Mouse (Mus musculus) midbrain, embryonic 13.5 days (tissue): ENCODE measurements around the gene Rnd3. TPM values are rescaled to one million over a fixed set of nuclear protein-coding genes. Genes with fewer than 3 reads are reported as not detected.
A peak's percentile ranks its signal among the peaks of the same experiment; 100 is the strongest.

ENCODE experiments used
- ATAC-seq: fragments of 200-750 bp; cut with Nextera tagmentation; 2 replicates; pipeline ENCODE4 v1.8.0; 2017; ENCODE audit warnings: mild to moderate bottlenecking, moderate TSS enrichment, moderate library complexity
- H3K27ac ChIP-seq: fragments of 300-500 bp; sonication (generic); 2 replicates; pipeline ENCODE4 v1.5.1; 2015; ENCODE audit warnings: inconsistent platforms, mild to moderate bottlenecking, moderate library complexity
- H3K27me3 ChIP-seq: fragments of 300-500 bp; sonication (generic); 2 replicates; pipeline ENCODE4 v1.6.1; 2015; ENCODE audit warnings: mild to moderate bottlenecking, inconsistent platforms
- H3K36me3 ChIP-seq: fragments of 300-500 bp; sonication (generic); 2 replicates; pipeline ENCODE4 v1.6.1; 2015; ENCODE audit warnings: mild to moderate bottlenecking, inconsistent platforms
- H3K4me1 ChIP-seq: fragments of 300-500 bp; sonication (generic); replicated peaks from 2 replicates; pipeline ENCODE4 v1.6.1; 2015; ENCODE audit warnings: inconsistent platforms
- H3K4me2 ChIP-seq: fragments of 300-500 bp; sonication (generic); replicated peaks from 2 replicates; pipeline ENCODE4 v1.6.1; 2015; ENCODE audit warnings: moderate library complexity, mild to moderate bottlenecking, inconsistent platforms
- H3K4me3 ChIP-seq: fragments of 300-500 bp; sonication (generic); replicated peaks from 2 replicates; pipeline ENCODE4 v1.5.1; 2015; ENCODE audit warnings: mild to moderate bottlenecking, inconsistent platforms
- H3K9ac ChIP-seq: fragments of 300-500 bp; sonication (generic); replicated peaks from 2 replicates; pipeline ENCODE4 v1.6.1; 2015; ENCODE audit warnings: mild to moderate bottlenecking, inconsistent platforms
- H3K9me3 ChIP-seq: fragments of 300-500 bp; sonication (generic); 2 replicates; pipeline ENCODE4 v1.6.1; 2016; ENCODE audit warnings: mild to moderate bottlenecking, inconsistent platforms
- WGBS: fragments of 180-500 bp; shearing (Covaris S2); methylation state at CpG from one replicate; pipeline ENCODE4 v1.1.7; 2015; 5-methylcytosine and 5-hydroxymethylcytosine counted together
- polyA plus RNA-seq: library from polyadenylated mRNA; unstranded; fragments of >200 nt; fragmentation: Nextera tagmentation; extraction: Ambion mirVana; gene quantifications from 2 replicates; pipeline ENCODE4 v1.2.1, GENCODE M21; 2015

The Rnd3 gene
- polyA plus RNA-seq, result 325 and 347 TPM in 2 replicates

DNA sequence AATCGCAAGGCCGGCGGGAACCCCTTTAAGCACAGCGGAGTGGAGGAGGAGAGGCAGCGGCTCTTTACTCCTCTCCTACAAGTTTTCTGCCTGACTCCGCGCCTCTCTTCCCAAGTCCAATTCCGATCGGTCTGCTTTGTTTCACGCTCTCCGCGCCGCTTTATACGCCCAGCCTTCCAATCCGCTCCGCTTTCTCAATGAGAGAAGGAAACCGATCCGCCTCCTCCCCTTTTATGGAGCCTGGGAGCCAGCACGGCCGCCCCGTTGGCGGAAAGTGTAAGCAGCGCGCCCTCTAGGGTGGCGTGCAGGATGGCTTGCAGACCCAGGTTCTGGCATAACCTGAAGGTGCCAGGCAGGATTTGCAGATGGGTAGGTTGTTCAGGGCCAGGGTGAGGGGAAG lies at the start of gene Rnd3:
Rnd3 (minus strand) TSS at position 137 of the 400 bp plus-strand sequence.
- H3K4me3 ChIP-seq, result peak within 1 kb of the TSS; percentile 86
- H3K9me3 ChIP-seq, result no peaks in the 10 kb centered on the region
- peak within 1 kb of the TSS; percentile 95 for H3K27ac ChIP-seq
- under 1% methylated on average over 25 of the region's 25 CpGs for WGBS
- ATAC-seq, result peak; percentile 83
- no peaks in the 10 kb centered on the region for H3K27me3 ChIP-seq
- H3K36me3 ChIP-seq, result no peaks in the 10 kb centered on the region
- H3K4me1 ChIP-seq, result peaks cover 13% of the 10 kb centered on the region
- peak within 1 kb of the TSS; percentile 98 for H3K9ac ChIP-seq
- peak within 1 kb of the TSS; percentile 57 for H3K4me2 ChIP-seq

DNA sequence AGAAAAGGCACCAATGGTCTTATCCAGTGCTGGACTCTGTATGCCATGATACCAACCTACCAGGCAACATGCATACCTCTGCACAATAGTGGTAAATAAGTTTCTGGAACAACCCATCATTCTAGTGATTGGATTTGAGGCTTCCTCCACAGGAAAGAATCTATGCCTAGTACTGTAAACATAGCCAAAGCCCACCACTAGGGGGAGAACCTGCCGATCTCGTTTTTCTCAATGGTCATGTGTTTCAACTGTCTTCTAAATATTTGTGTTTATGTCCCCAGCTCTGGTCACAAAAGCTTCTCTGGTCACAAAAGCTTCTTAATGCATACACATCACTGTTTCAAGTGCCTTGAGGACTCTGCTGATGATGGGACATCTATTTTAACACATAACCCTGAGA lies 43.4 kb upstream of the Rnd3 start:
- no peaks in the 10 kb centered on the region for H3K36me3 ChIP-seq
- H3K9ac ChIP-seq, result no peak overlapping the region
- no peaks in the 10 kb centered on the region for H3K27me3 ChIP-seq
- H3K4me1 ChIP-seq, result no peaks in the 10 kb centered on the region
- no peaks in the 10 kb centered on the region for H3K9me3 ChIP-seq
- ATAC-seq, result no peak
- no peak overlapping the region for H3K4me2 ChIP-seq
- no peak overlapping the region for H3K4me3 ChIP-seq
- no peak overlapping the region for H3K27ac ChIP-seq
- WGBS, result 72% methylated on average over 2 of the region's 2 CpGs

DNA sequence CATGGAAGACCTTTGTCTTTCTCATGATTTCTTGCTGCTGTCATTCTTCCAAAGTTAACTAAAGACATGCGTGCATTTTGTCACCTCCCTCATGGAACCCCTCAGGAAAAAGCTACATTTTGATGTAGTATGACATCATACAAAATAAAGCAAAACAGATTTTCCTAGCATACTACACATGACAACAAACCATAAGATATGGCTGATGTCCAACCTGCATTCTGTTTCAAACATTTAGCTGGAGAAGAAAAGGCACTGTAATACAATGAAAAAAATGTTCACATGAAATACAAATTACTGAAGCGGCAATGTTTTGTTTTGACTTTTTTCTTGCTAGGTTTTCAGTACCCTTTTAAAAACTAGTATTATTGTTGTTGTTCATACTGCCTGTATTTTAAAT lies 36.9 kb upstream of the Rnd3 start:
- Histone ChIP-seq H3K4me3 (no peak overlapping the region), H3K36me3 (no peaks in the 10 kb centered on the region), H3K27me3 (no peaks in the 10 kb centered on the region), H3K9ac (no peak overlapping the region), H3K4me2 (no peak overlapping the region), H3K9me3 (no peaks in the 10 kb centered on the region), H3K27ac (no peak overlapping the region), H3K4me1 (no peaks in the 10 kb centered on the region)
- no peak for ATAC-seq
- WGBS, result 95% methylated on average over 2 of the region's 2 CpGs

DNA sequence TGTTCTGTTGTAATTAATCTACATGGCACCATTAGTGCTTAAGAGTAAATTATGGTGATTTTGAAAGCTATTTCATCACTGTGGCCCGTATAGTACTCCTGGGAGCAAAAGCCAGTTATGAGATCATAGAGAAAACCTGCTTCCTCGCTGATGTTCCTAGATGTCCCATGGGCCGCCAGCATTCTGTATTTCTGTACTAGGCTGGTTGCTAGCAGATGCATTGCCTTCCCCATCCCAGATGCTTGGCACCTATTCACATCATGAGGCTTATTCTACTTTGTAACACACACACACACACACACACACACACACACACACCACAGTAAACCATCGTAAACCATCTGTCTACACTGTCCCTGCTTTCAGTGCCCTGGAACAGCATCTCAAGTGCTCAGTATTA lies 34.1 kb upstream of the Rnd3 start:
- no peaks in the 10 kb centered on the region for H3K27me3 ChIP-seq

DNA sequence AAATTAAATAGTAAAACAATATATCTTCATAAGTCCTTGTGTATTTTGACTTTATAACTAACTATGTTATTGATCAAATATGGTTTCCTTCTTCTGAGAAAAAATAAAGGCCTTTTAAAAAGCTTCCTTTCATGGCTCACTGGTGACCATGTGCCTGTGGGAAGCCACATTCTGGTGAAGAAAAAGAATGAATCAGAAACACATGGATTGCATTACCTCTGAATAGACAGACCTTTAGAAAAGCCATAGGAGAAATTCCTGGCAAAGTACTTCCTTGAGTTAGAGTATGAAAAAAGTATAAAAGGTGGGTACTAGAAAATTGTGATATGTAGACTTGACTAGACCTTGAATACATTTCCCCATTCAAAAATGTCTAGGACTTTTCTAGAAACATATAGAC lies 32.5 kb upstream of the Rnd3 start:
- no peak overlapping the region for H3K27ac ChIP-seq
- no peaks in the 10 kb centered on the region for H3K4me1 ChIP-seq
- no peak overlapping the region for H3K4me2 ChIP-seq
- no peaks in the 10 kb centered on the region for H3K27me3 ChIP-seq
- H3K9me3 ChIP-seq, result no peaks in the 10 kb centered on the region
- ATAC-seq, result no peak
- H3K9ac ChIP-seq, result no peak overlapping the region
- H3K36me3 ChIP-seq, result no peaks in the 10 kb centered on the region
- no peak overlapping the region for H3K4me3 ChIP-seq

More for the DNA sequence above, 34.1 kb upstream of the Rnd3 start:
- Histone ChIP-seq H3K9ac (no peak overlapping the region), H3K4me2 (no peak overlapping the region), H3K36me3 (no peaks in the 10 kb centered on the region), H3K4me3 (no peak overlapping the region), H3K9me3 (no peaks in the 10 kb centered on the region), H3K27ac (no peak overlapping the region), H3K4me1 (no peaks in the 10 kb centered on the region)
- 89% methylated on average over 4 of the region's 4 CpGs for WGBS
- ATAC-seq, result no peak

DNA sequence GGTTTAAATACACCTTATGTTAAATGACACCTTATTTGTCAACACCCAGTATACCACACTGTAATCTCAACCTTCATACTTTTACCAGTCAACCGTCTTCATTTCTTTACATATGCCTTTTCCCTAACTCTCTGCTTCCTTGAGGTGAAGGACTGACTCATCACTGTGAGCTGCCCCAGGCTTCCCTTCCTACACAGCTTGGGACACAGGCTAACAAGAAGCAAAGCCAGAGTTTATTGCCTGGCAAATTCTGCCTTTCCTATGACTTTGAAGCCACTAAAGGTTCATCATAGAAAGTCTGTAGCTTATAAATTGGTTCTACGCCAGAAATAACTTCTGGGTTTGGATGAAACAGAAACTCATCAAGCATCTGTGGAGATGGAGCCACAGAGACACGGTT lies 30.2 kb upstream of the Rnd3 start:
- H3K4me3 ChIP-seq, result no peak overlapping the region
- H3K4me1 ChIP-seq, result no peaks in the 10 kb centered on the region
- 87% methylated on average over 3 of the region's 3 CpGs for WGBS
- no peak for ATAC-seq
- no peaks in the 10 kb centered on the region for H3K36me3 ChIP-seq
- no peaks in the 10 kb centered on the region for H3K27me3 ChIP-seq
- no peak overlapping the region for H3K9ac ChIP-seq
- H3K27ac ChIP-seq, result no peak overlapping the region
- no peak overlapping the region for H3K4me2 ChIP-seq
- H3K9me3 ChIP-seq, result no peaks in the 10 kb centered on the region

DNA sequence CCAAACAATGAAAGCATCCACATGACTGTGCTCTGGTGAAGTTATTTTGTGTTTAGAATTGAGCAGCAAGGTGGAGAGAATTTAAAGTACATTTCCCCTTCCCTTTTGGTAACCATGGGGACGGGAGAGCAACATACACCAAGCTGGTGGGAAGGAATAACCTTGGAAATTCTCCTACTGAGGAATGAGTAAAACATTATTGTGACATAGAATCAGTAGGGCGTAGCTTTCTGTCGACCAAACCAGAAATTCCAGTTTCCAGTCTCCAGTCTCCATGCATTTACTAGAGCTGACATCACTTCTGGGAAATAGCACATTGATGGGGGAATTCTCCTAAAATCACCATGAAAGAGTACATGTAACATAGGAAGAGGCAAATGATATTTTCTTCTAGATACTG lies 28.7 kb upstream of the Rnd3 start:
- WGBS, result 80% methylated on average over 3 of the region's 3 CpGs
- Histone ChIP-seq H3K27me3 (no peaks in the 10 kb centered on the region), H3K27ac (no peak overlapping the region), H3K9ac (no peak overlapping the region), H3K9me3 (no peaks in the 10 kb centered on the region), H3K4me2 (no peak overlapping the region), H3K4me3 (no peak overlapping the region), H3K36me3 (no peaks in the 10 kb centered on the region), H3K4me1 (no peaks in the 10 kb centered on the region)
- ATAC-seq, result no peak

DNA sequence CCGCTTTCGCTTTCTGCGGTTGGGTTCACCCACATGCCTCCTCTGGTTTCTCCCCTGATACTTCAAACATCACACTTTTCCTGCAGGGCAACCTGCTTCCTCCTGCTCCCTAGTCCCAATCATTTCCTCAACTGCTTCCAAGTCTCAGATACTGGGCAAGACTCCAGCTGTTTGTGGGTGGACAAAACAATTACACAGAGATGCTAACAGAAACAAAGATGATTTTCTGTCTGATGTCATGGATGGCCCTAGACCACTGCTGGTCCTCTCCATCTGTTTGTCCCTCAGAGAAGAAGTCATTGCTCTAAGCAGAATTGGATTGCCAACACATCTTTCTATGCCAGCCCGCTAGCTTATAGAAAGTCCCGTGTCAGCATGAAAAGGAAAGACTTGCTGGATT lies 26.4 kb upstream of the Rnd3 start:
- H3K36me3 ChIP-seq, result no peaks in the 10 kb centered on the region
- WGBS, result 87% methylated on average over 5 of the region's 5 CpGs
- H3K27me3 ChIP-seq, result no peaks in the 10 kb centered on the region
- H3K4me1 ChIP-seq, result no peaks in the 10 kb centered on the region
- ATAC-seq, result no peak
- H3K4me3 ChIP-seq, result no peak overlapping the region
- no peak overlapping the region for H3K9ac ChIP-seq
- no peaks in the 10 kb centered on the region for H3K9me3 ChIP-seq
- H3K4me2 ChIP-seq, result no peak overlapping the region
- no peak overlapping the region for H3K27ac ChIP-seq

DNA sequence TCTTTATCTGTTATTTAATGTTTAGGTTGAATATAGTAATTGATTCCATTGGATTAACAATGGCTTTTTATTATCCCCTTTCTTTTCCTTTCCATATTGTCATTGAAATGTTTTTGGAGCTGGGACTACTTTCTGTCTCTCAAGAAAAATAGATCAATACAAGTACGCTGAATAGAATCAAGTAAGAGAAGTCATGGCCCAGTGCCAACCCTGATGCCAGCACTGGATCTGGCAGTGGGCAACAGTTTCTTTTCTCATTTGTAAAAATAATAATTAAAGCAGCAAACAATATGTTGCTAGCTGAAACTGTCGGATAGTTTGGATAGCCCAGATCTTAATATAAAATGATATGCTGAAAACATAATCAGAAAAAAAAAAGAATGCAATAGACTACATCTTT lies 12.2 kb upstream of the Rnd3 start:
- no peaks in the 10 kb centered on the region for H3K4me1 ChIP-seq
- H3K27me3 ChIP-seq, result no peaks in the 10 kb centered on the region
- H3K4me2 ChIP-seq, result no peak overlapping the region
- no peak overlapping the region for H3K27ac ChIP-seq
- no peaks in the 10 kb centered on the region for H3K36me3 ChIP-seq
- no peaks in the 10 kb centered on the region for H3K9me3 ChIP-seq
- WGBS, result 74% methylated on average over 2 of the region's 2 CpGs
- no peak for ATAC-seq
- H3K4me3 ChIP-seq, result no peak overlapping the region
- no peak overlapping the region for H3K9ac ChIP-seq

DNA sequence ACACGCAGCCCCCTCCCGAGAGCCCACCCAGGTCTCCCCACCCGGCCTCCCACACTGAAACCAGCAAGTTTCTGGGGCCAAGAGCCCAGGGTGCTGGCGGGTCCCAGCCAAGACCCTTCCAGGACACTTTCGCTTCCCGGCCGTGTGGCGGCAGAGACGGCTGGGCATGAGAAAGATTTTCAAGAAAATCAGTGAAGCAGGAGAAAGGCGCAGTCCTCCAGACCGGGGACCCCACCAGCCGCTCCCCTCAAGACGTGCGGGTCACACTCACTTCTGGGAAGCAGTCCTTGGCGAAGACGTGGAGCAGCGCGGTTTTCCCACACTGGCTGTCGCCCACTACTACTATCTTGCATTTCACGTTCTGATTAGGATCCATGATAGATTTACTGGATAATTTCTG lies 457 bp downstream of the Rnd3 start:
- peak overlapping the region; percentile 86 for H3K4me3 ChIP-seq
- H3K4me1 ChIP-seq, result peaks cover 18% of the 10 kb centered on the region
- H3K27ac ChIP-seq, result peak overlapping the region; percentile 95
- H3K9ac ChIP-seq, result peak overlapping the region; percentile 98
- H3K9me3 ChIP-seq, result no peaks in the 10 kb centered on the region
- H3K27me3 ChIP-seq, result no peaks in the 10 kb centered on the region
- H3K36me3 ChIP-seq, result 0 out of 2 replicates have a peak, but pooled peaks cover under 1% of the 10 kb centered on the region
- H3K4me2 ChIP-seq, result peak overlapping the region; percentile 57
- WGBS, result 0% methylated on average over 20 of the region's 20 CpGs
- peak; percentile 43; the same call in 1 of the 2 replicates for ATAC-seq

DNA sequence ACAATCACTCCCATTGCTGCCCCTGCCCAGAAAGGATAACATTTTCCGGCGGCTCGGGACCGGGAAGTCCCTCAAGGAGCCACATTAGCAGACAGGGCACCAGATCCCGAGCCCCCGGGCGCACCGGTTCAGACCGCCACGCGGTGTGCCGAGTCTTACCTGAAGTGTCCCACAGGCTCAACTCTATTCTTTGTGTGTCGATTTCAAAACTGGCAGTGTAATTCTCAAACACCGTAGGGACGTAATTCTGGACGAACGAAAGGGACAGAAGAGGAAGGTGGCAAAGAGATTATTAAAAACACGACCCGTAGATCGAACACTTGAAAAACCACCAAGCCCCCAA lies 875 bp downstream of the Rnd3 start:
- Histone ChIP-seq H3K27ac (peak overlapping the region; percentile 95), H3K9me3 (no peaks in the 10 kb centered on the region), H3K9ac (peak overlapping the region; percentile 98), H3K4me1 (peaks cover 22% of the 10 kb centered on the region), H3K4me3 (peak overlapping the region; percentile 86), H3K27me3 (no peaks in the 10 kb centered on the region), H3K4me2 (peak overlapping the region; percentile 57), H3K36me3 (0 out of 2 replicates have a peak, but pooled peaks cover 3% of the 10 kb centered on the region)
- WGBS, result under 1% methylated on average over 20 of the region's 20 CpGs
- ATAC-seq, result peak; percentile 38

DNA sequence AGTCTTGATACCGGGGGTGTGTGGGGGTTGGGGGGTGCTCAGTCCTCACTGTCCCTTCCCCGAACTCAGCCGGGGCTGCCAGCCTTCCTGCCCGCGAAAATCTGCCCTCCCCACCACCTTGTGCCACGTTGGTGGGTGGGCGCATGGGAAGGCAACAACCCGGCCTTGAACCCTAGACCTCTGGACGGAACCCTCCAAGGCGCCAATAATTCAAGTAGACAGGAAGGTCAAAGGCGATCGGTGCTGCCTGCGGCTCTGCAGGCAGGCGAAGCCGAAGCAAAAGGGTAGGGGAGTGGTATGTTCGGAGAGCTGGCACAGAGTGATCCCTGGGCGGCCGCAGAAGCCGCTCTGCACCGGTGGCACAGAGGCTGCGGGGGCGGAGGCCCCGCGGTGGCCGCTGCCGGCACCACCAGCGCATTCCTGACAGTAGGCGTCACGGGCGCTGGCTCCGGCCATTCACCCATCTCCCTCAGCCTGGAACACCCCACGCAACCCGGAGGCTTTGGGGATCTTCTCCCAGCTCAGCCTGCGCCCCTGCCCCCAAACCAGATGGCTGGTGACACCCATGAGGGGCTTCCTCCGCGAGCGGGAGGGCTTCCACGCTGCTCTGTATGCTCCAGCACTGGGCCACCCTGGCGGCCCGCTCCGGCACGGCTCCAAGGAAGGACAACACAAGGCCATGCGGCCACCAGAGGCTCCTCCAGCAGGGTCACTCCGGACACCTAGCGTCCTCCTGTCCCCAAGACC lies 1.4 kb downstream of the Rnd3 start:
- Histone ChIP-seq H3K9ac (peak overlapping the region; percentile 98), H3K36me3 (0 out of 2 replicates have a peak, but pooled peaks cover 3% of the 10 kb centered on the region), H3K27ac (peak overlapping the region; percentile 95), H3K9me3 (no peaks in the 10 kb centered on the region), H3K4me2 (peak overlapping the region; percentile 57), H3K4me1 (peaks cover 28% of the 10 kb centered on the region), H3K4me3 (peak overlapping the region; percentile 86), H3K27me3 (no peaks in the 10 kb centered on the region)
- under 1% methylated on average over 45 of the region's 45 CpGs for WGBS
- ATAC-seq, result peak; percentile 57

DNA sequence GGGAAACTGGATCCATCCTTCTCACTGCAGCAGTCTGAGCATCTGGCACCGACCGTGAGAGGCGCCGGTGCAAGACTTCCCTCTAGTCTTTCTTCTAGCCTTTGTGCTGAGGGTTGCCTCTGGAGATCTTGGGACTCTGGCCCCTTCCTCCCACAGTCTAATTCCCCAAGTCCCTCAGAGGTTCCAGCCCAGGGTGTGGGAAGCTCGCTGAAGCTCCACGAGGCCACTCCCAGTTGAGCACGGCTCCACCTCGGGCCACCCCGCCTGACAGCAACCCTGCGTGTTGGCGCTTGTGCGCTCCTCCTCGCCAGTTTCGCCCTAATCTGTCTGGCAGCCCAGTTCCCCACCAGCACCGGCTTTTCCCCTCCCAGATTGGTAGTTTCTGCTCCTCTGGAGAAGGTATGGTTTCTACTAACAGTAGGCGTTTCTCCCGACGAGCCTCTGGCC lies 2.0 kb downstream of the Rnd3 start:
- Histone ChIP-seq H3K36me3 (0 out of 2 replicates have a peak, but pooled peaks cover 3% of the 10 kb centered on the region), H3K27ac (peak overlapping the region; percentile 95), H3K4me1 (peaks cover 34% of the 10 kb centered on the region), H3K4me2 (peak overlapping the region; percentile 57), H3K4me3 (peak overlapping the region; percentile 86), H3K27me3 (no peaks in the 10 kb centered on the region), H3K9ac (peak overlapping the region; percentile 98), H3K9me3 (no peaks in the 10 kb centered on the region)
- ATAC-seq, result peak; percentile 66
- WGBS, result 0% methylated on average over 18 of the region's 18 CpGs
